9 mouse cellular contexts compared by ENCODE assay signal in genomic region chr6:127335996-127336660, GRCm38 (mm10).
DNase-seq lines count a peak whose midpoint lies in the region; ATAC-seq and TF ChIP-seq lines count a peak whose summit lies in the region.
"Had no signal": no experiment of that assay in that cellular context is flagged by ENCODE, and none has a peak within 500 bp of the region (broad histone marks: within the 10 kb centered on the region; RNA-seq: fewer than 3 reads in every experiment).

No protein-coding gene starts in this region.

- no peak for TF ChIP-seq CTCF in midbrain, postnatal 0 days (IDR thresholded peaks at IDR 0.05)
- no peak for TF ChIP-seq CTCF in liver, postnatal 0 days (IDR thresholded peaks at IDR 0.05; ENCODE audit: low read depth)

- no peak for ATAC-seq in CD4-positive, CD25-positive, alpha-beta regulatory T cell, adult 4 months
- no peak for ATAC-seq in midbrain, postnatal 0 days (ENCODE audit: low FRiP score)
- ATAC-seq in liver, postnatal 0 days, result no peak

- H3K36me3 ChIP-seq in midbrain, embryonic 10.5 days, result no peaks in the 10 kb centered on the region
- H3K36me3 ChIP-seq in midbrain, postnatal 0 days (ENCODE audit: insufficient read depth, low read length), result no peaks in the 10 kb centered on the region
- no peaks in the 10 kb centered on the region for H3K36me3 ChIP-seq in liver, postnatal 0 days (replicated peaks; ENCODE audit: insufficient read depth, low read length)

- 14% methylated on average over 12 of the region's 12 CpGs for WGBS in midbrain, embryonic 10.5 days
- WGBS in midbrain, postnatal 0 days, result 29% methylated on average over 12 of the region's 12 CpGs
- WGBS in liver, postnatal 0 days (ENCODE audit: insufficient replicate concordance), result 44% methylated on average over 12 of the region's 12 CpGs

- peaks cover 90% of the 10 kb centered on the region for H3K4me1 ChIP-seq in midbrain, embryonic 10.5 days
- H3K4me1 ChIP-seq in midbrain, postnatal 0 days (ENCODE audit: insufficient read depth, low read length), result peaks cover 4% of the 10 kb centered on the region; the same call in 1 of the 2 replicates
- peaks cover 11% of the 10 kb centered on the region for H3K4me1 ChIP-seq in liver, postnatal 0 days (ENCODE audit: insufficient read depth)

- H3K4me2 ChIP-seq in midbrain, postnatal 0 days (ENCODE audit: low read depth, low read length, poor library complexity, severe bottlenecking), result no peak overlapping the region
- 0 out of 2 replicates have a peak overlapping the region, but pooled peaks have one; percentile 35 for H3K4me2 ChIP-seq in liver, postnatal 0 days (ENCODE audit: low read depth, low read length)

- peak; percentile 33 for DNase-seq in CD4-positive, CD25-positive, alpha-beta regulatory T cell, adult 2 months (ENCODE audit: low read depth, low spot score)
- no peak for DNase-seq in midbrain, embryonic 10.5 days (ENCODE audit: low spot score)
- no peak for DNase-seq in midbrain, postnatal 0 days (ENCODE audit: low spot score)
- no peak for DNase-seq in liver, postnatal 0 days
- DNase-seq in thymus, postnatal 4 days, result peak; percentile 53
- no peak for DNase-seq in adipocyte (ENCODE audit: low spot score)
- no peak for DNase-seq in adrenal gland, adult 8-10 months
- DNase-seq: right cerebral cortex, postnatal 14 days had no signal

- H3K4me3 ChIP-seq in midbrain, embryonic 10.5 days, result peak overlapping the region; percentile 37; the same call in 1 of the 2 replicates
- no peak overlapping the region for H3K4me3 ChIP-seq in midbrain, postnatal 0 days (ENCODE audit: low read depth, low read length)
- no peak overlapping the region for H3K4me3 ChIP-seq in liver, postnatal 0 days (ENCODE audit: low read depth, low read length)

- H3K9ac ChIP-seq in midbrain, postnatal 0 days (replicated peaks; ENCODE audit: low read length, poor library complexity, severe bottlenecking), result no peak overlapping the region
- H3K9ac ChIP-seq in liver, postnatal 0 days (replicated peaks), result no peak overlapping the region

- peaks cover 18% of the 10 kb centered on the region for H3K27me3 ChIP-seq in midbrain, embryonic 10.5 days (ENCODE audit: low read depth, poor library complexity, severe bottlenecking)
- H3K27me3 ChIP-seq in midbrain, postnatal 0 days (ENCODE audit: insufficient read depth, low read length), result no peaks in the 10 kb centered on the region
- H3K27me3 ChIP-seq in liver, postnatal 0 days (ENCODE audit: insufficient read depth, low read length), result no peaks in the 10 kb centered on the region

- no peaks in the 10 kb centered on the region for H3K9me3 ChIP-seq in midbrain, embryonic 10.5 days (replicated peaks)
- H3K9me3 ChIP-seq in midbrain, postnatal 0 days (ENCODE audit: low read length), result no peaks in the 10 kb centered on the region
- no peaks in the 10 kb centered on the region for H3K9me3 ChIP-seq in liver, postnatal 0 days (ENCODE audit: low read length)

- peak overlapping the region; percentile 95 for H3K27ac ChIP-seq in midbrain, embryonic 10.5 days (replicated peaks)
- no peak overlapping the region for H3K27ac ChIP-seq in midbrain, postnatal 0 days (ENCODE audit: low read depth, low read length)
- H3K27ac ChIP-seq in liver, postnatal 0 days (ENCODE audit: low read depth), result no peak overlapping the region

- TF ChIP-seq EP300 in liver, postnatal 0 days (IDR thresholded peaks at IDR 0.05; ENCODE audit: low read depth), result no peak

Comparison
In these comparisons a context has a peak if more than half of its experiments do, and no peak if none do; other contexts are left out.
1. DNase-seq: peak in CD4-positive, CD25-positive, alpha-beta regulatory T cell, adult 2 months (single experiment) and thymus, postnatal 4 days (single experiment); none in midbrain, embryonic 10.5 days (single experiment), midbrain, postnatal 0 days (single experiment), liver, postnatal 0 days (single experiment), adipocyte (single experiment) and adrenal gland, adult 8-10 months (single experiment).